Mouse (Mus musculus) cerebellum, adult 2 months (tissue): Measurements from ENCODE around the gene Usp20.

ENCODE experiments used
- CTCF ChIP-seq: fragments of 200-500 bp; IDR thresholded peaks from 2 replicates; pipeline ENCODE4 v1.5.1; 2011; ENCODE audit warnings: low read depth, mild to moderate bottlenecking, control low read depth, low read length, moderate library complexity, borderline replicate concordance; ENCODE audit not compliant: insufficient read depth
- POLR2A ChIP-seq: fragments of 200-500 bp; IDR thresholded peaks from 2 replicates; pipeline ENCODE4 v1.6.1; 2011; ENCODE audit warnings: low read length, control low read depth, borderline replicate concordance; ENCODE audit not compliant: insufficient read depth

DNA sequence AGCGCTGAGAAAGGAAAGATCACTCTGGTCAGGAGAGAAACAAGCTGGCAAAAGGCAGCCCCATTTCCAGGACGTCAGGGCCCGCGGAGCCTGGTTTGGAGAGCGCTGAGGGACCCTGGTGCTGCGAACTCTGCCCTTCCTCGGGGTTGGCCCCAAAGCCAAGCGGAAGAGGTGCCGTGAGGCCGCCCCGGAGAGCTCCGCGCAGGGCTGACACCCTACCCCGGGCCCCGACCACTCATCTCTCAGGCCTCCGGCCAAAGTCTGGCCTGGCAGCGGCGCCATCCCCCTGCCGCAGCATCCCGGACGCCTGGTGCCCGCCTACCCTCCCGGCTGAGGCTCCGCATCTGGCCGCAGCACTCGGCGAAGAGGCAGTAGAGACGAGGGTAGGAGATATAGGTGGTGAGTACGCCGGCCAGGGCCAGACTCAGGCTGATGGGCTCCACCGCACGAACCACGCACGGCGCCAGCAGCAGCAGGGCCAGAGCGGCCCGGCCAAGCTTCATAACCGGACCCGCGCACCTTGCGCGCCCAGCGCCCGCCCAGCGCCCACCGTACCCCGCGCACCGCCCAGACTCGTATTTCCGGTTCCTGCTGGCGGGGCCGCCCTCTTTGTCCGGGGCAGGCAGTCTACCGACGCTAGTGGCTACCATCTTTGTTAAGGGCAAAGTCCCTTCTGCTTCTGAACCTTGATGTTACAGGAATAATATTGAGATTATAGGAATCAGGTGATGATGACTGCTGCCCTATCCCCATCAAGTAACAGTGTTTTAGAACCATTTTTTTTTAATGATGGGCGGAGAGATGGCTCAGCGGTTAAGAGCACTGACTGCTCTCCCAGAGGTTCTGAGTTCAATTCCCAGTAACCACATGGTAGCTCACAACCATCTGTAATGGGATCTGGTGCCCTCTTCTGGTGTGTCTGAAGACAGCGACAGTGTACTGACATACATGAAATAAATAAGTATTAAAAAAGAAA lies 14.4 kb upstream of the Usp20 start, which contains the start of gene Tor1a:
- TF ChIP-seq POLR2A (peak; percentile 78), CTCF (no peak)
